Mouse (Mus musculus) thymus, postnatal 10 days (tissue): ENCODE results near the gene Pnp2.
"Not testable (repeated sequence)": the region's sequence is repeated elsewhere in the genome, so short reads cannot be mapped to it uniquely, and the experiment has no call there.

Source experiments
- DNase-seq, 2 experiments: peaks; one replicate each; pipeline ENCODE4 v3.0.0; 2021; ENCODE audit warnings: low spot score in 2 of 2

The Pnp2 gene

DNA sequence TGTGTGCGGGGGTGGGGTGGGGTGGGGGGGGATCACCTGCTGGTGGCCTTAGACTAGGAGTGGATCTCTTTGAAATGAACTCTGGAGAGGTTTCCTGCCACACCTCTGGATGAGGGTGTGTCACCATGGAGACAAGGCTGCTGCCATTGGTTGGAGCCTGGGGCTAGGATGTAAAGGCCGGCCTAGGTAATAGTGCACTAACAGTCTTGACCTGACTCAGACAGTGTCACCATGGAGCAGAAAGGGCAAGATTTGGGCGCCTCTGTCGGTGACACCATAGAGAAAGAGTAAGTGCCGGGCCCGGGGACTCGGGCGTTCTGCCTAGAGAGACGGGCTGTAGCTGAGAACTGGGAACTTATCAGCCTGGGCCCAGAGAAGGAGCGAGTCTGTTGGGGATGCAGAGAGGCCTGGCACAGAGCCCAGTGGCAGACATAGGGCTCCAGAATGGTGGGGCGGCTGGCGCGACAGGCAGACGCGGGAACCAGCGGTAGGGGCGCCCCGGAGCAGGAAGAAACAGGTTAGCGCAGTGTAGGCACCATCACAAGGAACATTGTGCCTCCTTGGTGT, at the start of gene Pnp2:
TSS of gene Pnp2 (plus strand) at position 51 of the 567 bp plus-strand sequence.
- peak; percentile 49 to 55 for DNase-seq

DNA sequence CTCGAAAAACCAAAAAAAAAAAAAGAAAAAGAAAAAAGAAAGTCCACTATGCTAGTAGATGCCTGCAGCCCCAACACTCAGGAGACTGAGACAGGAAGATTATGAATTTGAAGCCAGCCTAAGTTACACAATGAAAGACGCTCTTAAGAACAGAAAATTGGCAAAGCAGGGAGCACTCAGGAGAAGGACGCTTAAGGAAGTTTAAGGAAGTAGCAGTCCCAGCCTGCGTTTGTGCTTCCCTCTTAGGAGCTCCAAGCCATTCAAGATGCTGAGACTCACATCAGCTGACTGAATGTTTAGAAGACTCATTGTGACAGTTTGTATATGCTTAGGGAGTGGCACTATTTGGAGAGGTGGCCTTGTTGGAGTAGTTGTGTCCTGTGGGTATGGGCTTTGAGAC, 47.7 kb upstream of the Pnp2 start:
- DNase-seq = no peak

DNA sequence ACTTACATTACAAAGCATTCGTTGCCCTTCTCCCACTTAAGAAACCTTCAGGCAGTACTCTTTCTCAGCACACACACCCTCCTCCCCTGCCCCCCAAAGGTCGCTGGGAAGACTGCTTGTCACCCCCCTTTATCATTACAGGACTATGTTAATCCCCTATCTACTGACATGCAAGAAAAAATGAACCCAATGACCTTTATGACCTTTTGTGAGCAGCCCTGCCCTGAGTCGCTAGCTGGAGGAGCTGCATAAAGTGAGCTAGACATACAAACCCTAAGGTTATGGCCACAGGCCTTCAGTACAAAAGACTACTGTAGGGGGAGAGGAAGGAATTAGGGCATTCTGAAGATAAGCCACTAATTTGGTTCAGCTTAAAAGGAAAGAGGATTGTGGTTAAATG, 44.4 kb upstream of the Pnp2 start:
- DNase-seq = no peak

DNA sequence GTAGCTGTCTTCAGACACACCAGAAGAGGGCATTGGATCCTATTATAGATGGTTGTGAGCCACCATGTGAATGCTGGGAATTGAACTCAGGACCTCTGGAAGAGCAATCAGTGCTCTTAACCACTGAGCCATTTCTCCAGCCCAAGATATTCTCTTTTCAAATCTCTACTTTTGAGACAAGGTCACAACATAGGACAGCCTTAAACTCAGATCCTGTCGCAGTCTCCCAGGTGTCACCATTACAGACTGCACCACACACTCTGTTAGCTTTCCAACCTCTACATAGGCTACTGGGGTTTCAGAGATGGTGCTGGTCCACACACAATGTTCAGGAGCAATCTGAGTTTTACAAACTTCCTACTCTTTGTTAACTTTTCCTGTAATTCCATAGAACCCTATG, 32.4 kb upstream of the Pnp2 start:
- not testable (repeated sequence) for DNase-seq

DNA sequence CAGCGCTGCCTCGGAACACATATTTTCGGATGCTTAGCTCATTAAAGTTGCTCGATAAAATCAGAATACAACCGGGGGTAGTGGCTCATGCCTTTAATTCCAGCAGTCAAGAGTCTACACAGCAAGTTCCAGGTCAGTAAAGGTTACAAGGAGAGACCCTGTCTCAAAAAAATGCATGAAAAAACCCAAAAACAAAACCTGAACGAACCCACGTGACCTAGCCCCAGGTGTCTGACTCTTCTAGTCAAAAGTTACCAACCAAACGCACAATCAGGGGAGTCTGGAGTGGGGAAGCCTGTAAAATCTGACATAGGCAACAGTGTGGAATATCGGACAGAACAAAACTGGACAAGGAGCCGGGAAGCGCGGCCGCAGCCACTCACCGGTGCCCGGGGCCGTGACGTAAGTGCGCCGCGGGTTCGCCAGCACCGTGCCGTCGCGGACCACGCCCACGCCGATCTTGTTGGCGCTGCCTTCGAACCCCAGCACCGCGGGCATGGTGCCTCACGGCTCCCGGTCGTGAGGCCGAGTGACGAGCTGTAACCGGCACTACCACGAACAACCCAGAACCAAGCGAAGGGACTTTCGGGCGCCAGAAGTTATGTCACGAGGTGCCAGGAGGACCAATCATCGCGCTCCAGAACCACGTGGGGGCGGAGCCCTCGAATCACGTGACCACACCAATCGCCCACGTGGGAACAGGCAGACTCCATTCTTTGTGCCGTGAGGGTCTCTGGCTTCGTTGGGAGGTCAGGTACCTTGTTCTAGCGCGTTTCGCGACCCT, 31.3 kb upstream of the Pnp2 start, which contains the start of the genes Osgep and Apex1:
TSS of gene Osgep (minus strand) at position 613 of the 784 bp plus-strand sequence.
TSS of gene Apex1 (plus strand) at position 688 of the 784 bp plus-strand sequence.
- peak; percentile 93 to 94 for DNase-seq

DNA sequence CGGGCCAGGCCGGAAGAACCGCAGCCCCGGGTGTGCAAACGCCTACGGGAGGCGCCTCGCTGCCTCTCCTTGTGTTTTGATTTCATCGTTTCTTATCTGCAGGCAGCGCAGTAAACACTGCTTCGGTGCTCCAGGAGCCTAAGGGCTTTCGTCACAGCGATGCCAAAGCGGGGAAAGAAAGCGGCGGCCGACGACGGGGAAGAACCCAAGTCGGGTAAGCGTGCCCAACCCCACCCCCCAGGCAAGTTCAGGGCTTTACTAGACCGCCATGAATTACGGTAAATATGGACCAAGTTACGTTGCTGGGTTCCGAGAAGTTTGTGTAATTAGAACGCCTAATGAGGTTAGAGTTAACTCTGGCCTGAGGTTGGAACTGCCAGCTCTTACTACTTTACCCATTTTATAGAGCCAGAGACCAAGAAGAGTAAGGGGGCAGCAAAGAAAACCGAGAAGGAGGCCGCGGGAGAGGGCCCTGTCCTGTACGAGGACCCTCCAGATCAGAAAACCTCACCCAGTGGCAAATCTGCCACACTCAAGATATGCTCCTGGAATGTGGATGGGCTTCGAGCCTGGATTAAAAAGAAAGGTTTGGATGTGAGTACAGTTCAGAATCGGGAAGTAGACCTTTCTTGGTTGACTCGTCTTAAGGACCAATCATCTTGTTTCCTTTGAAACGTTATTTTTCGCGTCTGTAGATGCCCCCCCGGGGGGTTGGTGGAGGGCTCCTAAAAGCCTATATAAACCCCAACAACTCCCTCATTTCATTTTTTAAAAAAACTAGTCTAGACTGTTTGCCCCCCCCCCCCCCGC, 30.5 kb upstream of the Pnp2 start:
- DNase-seq = no peak

DNA sequence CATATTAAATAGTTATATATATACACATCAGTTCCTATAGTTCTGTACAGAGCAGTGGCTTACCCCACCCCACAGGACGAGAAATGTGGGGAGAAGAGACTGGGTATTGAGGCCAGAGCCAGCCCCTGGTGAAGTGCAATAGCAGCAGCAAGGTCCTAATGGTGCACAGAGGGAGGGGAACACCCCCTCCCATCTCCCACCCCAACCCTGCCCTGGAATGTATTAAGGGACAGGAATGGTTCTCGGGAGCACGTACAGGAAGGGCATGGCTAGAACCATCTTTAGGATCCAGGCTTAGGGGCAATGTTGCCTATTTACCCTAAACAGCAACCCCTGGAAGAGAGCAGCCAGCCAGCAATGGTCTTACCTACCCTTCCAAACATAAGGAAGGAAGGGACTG, 28.4 kb upstream of the Pnp2 start:
- DNase-seq = no peak

- DNase-seq = no peak
Measured at GRCm38 (mm10) chr14:50929951-50930350, 25.8 kb upstream of the Pnp2 start.

- DNase-seq = peak; percentile 61 to 74
Measured at GRCm38 (mm10) chr14:50930377-50930753, 25.4 kb upstream of the Pnp2 start.

- peak; percentile 98 to 99 for DNase-seq
Measured at GRCm38 (mm10) chr14:50930754-50931492, 24.9 kb upstream of the Pnp2 start, which contains the start of the genes Pip4p1 and Pnp. Gene Pip4p1, minus strand, starts transcription at chr14:50930856. Gene Pnp, plus strand, starts transcription at chr14:50931082.

DNA sequence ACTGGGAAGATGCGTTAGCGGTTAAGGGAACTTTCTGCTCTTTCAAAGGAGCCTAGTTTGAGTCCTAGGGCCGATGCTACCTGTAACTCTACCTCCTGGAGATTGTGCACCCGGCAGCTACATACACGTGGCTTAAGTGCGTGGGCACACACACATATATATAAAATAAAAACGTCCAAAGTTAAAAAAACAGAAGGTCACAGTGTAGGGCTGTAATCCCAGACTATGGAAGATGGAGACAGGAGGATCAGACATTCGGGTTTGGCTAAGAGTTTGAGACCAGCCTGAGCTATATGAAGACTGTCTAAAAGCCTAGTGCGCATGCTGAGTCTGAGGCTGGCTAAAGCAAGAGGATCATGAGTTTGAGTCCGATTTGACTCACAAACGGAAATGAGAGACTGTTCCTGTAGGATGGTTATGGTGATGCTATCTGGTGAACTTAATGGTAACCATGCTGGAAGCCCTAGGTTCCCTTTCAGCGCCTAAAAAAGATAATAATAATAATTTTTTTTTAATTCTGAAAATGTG, 24.2 kb upstream of the Pnp2 start:
- no peak for DNase-seq

DNA sequence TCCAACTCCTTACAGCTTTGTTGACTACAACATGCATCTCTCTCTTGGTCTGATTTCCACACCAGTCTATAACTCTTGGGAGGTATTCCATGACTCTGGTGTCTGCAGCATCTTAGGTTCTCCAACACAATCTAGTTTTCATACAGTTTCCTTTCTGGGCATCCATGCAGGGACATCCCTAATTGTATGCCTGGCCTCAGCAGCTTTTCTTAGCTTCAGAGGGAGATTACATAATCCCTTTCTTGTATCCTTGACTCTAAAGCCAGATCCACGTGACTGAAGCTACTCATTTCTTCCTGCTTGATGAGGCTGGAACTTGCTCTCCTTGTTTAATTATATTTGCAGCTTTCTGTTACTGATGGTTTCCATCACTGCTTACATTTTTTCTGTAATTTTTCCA, 19.1 kb upstream of the Pnp2 start:
- DNase-seq = no peak

- DNase-seq = no peak
Measured at GRCm38 (mm10) chr14:50938119-50938908, 17.5 kb upstream of the Pnp2 start.

- DNase-seq = no peak
Measured at GRCm38 (mm10) chr14:50938940-50939339, 16.9 kb upstream of the Pnp2 start.

GRCm38 (mm10) chr14:50943932-50944667, 11.7 kb upstream of the Pnp2 start, which contains the start of gene Gm49342:
Gene Gm49342, plus strand, starts transcription at chr14:50944517.
- peak; percentile 70 to 79 for DNase-seq

GRCm38 (mm10) chr14:50944668-50945033, 11.1 kb upstream of the Pnp2 start:
- DNase-seq = peak in 1 of 2 experiments; percentile 59

DNA sequence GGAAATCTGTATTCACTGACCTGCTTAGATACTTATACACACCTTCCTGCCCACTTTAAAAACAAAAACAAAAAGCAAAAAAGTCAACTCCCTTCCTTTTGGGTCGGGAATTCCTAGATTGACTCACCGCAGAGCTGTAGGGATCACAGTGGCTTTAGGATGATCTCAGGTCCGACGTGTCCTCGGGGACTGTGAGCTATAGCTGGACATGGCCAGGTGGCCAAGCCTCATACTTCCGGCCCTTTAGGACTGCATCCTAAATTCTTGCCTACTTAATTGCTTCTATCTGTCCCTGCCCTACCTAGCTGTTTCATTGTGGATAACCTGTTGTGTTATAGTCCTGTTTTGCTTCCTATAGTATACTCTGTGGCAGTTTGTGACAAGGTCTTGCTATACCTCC, 10.7 kb upstream of the Pnp2 start:
- not testable (repeated sequence) for DNase-seq

DNA sequence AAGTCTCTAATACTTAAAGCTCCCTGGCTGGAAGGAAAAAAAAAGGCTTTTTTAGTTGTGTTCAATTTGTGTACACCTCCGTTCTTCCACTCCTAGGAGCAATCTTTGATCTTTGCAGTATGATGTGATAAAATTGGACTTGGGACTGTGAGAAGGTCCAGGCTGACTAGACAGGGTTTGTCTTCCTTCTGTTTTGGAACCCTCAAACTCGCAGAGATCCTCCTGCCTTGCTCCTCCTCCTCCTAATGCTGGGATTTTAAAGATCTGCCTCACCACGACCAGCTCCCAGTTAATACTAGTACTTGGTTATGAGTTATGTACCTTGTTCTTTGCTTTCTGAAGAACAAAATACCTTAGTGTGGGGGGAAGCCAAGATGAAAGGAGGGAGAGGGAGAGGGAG, 10.3 kb upstream of the Pnp2 start:
- not testable (repeated sequence) for DNase-seq

- no peak for DNase-seq
Measured at GRCm38 (mm10) chr14:50955487-50955886, 305 bp upstream of the Pnp2 start.

- not testable (repeated sequence) for DNase-seq
Measured at GRCm38 (mm10) chr14:50956724-50957123, 932 bp downstream of the Pnp2 start.
